Mouse (Mus musculus) bone marrow macrophage, adult 2 months (primary cell): ENCODE data around the gene Vti1a. TPM values are rescaled to one million over a fixed set of nuclear protein-coding genes. Genes with fewer than 3 reads are reported as not detected.

Experiments
- H3K27ac ChIP-seq: 2 replicates; pipeline ENCODE4 v1.5.1; 2012; ENCODE audit warnings: low read depth, low read length; ENCODE audit not compliant: insufficient read depth
- H3K4me1 ChIP-seq: 2 replicates; pipeline ENCODE4 v1.6.1; 2012; ENCODE audit warnings: low read length; ENCODE audit not compliant: control insufficient read depth, insufficient read depth
- H3K4me3 ChIP-seq: 2 replicates; pipeline ENCODE4 v1.5.1; 2012; ENCODE audit warnings: mild to moderate bottlenecking, low read length, moderate library complexity; ENCODE audit not compliant: insufficient read depth
- CTCF ChIP-seq: IDR thresholded peaks from 2 replicates; pipeline ENCODE4 v1.5.1; 2012; ENCODE audit warnings: low read depth, mild to moderate bottlenecking, low read length, moderate library complexity
- POLR2A ChIP-seq: IDR thresholded peaks from 2 replicates; pipeline ENCODE4 v1.6.1; 2012; ENCODE audit warnings: mild to moderate bottlenecking, low read depth, low read length, borderline replicate concordance
- polyA plus RNA-seq: library from polyadenylated mRNA; stranded (reverse); fragments of >200 nt; gene quantifications from 2 replicates; pipeline ENCODE4 v1.2.4, GENCODE M21; 2012; ENCODE audit not compliant: missing spikeins, insufficient read depth, insufficient read length

Vti1a gene
- polyA plus RNA-seq, 1 experiment, result 31.7 TPM

GRCm38 (mm10) chr19:55587638-55588421 is 271.7 kb downstream of the Vti1a start:
- TF ChIP-seq CTCF (no peak), POLR2A (no peak)
- peaks cover 16% of the 10 kb centered on the region for H3K4me1 ChIP-seq
- no peak overlapping the region for H3K4me3 ChIP-seq
- no peak overlapping the region for H3K27ac ChIP-seq

- TF ChIP-seq CTCF (no peak), POLR2A (no peak)
- no peak overlapping the region for H3K27ac ChIP-seq
- peaks cover 16% of the 10 kb centered on the region for H3K4me1 ChIP-seq
- H3K4me3 ChIP-seq, result no peak overlapping the region
Measured at GRCm38 (mm10) chr19:55588948-55589896, 273.1 kb downstream of the Vti1a start.

DNA sequence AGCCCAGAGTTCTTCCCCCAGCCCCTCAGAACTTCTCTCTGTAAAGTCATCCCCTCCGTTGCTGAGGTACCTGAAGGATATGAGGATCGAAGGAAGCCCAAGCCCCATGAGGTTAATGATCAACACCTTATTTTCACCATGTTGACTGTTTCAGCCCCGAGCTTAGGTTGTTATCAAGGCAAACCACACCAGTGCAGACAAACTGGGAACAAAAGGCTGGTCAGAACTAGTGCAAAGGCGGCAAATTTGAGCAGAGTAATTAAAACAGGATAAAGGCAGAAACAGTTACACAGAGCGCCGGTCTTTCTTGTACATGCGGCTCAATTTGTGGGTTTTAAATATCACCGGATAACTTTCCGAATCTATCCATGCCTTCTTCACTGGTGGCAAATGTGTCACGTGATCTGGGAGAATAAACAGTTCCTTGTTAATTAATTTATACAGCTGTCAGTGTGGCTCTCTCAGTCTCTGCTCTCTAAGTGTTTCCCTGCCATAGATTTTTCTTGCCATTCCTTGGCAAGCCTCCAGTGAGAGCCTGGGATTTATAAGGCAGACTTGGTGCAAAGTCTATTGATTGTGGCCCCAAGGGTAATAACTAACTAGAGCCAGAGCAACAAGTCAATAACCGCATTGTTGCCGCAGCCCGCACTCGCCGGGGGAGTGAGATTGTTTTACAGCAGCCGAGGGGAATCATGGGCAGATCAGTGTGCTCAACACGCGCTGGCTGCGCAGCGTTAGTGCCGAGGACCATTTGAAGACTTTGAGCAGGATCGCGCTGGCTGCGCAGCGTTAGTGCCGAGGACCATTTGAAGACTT is 277.0 kb downstream of the Vti1a start:
- H3K27ac ChIP-seq, result no peak overlapping the region
- TF ChIP-seq CTCF (no peak), POLR2A (no peak)
- H3K4me3 ChIP-seq, result no peak overlapping the region
- no peaks in the 10 kb centered on the region for H3K4me1 ChIP-seq

DNA sequence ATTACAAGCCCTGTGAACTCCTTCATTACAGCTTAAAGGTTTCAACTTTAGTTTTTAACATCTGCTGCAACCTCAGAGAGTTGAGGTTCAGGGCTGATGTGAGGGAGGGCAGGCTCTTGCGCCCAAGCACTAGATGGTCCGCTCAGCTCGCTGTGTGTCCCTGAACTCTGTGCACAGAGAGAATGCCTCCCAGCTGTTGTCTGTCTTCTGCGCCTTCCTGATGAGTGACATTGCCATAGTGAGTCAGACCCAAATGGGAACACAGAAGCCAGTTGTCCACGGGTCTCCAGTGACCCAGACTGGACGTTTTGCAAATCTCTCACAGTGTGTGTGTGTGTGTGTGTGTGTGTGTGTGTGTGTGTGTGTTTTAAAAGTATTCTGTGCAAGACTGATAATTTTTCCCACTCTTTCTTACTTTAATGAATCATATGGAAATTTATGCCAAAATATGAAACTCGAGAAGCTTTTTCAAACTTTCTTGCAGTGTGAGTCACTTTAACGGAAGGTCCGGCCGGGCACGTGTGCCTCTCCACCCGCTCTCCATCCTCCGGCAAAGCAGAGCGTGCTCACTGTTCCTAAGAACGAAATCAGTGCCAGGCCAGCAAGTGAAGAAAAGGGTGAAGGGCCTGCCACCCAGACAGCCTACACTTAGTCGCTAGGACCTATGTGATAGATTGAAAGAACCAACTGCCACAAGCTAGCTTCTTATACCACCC is 277.8 kb downstream of the Vti1a start:
- no peak for TF ChIP-seq POLR2A
- TF ChIP-seq CTCF, result no peak
- Histone ChIP-seq H3K27ac (no peak overlapping the region), H3K4me1 (no peaks in the 10 kb centered on the region), H3K4me3 (no peak overlapping the region)

DNA sequence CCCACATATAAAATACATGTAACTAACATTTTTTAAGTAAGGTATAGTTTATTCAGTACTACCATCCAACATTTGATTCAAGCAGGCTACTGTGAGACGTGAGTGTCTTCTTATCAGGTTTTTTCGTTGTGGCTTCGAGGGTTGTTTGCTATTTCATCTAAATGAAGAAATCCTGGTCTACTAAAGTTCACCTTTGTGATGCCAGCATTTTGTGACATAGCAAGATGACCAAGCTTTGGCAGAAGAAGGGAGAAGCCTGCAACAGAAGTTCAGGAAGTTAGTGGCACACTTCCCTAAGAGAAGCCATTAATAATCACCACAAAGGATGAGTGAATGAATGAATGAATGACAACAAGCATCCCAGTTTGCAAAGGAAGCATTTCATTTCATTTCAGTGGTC is 278.4 kb downstream of the Vti1a start:
- Histone ChIP-seq H3K4me1 (no peaks in the 10 kb centered on the region), H3K27ac (no peak overlapping the region), H3K4me3 (no peak overlapping the region)
- TF ChIP-seq CTCF, result no peak
- no peak for TF ChIP-seq POLR2A

DNA sequence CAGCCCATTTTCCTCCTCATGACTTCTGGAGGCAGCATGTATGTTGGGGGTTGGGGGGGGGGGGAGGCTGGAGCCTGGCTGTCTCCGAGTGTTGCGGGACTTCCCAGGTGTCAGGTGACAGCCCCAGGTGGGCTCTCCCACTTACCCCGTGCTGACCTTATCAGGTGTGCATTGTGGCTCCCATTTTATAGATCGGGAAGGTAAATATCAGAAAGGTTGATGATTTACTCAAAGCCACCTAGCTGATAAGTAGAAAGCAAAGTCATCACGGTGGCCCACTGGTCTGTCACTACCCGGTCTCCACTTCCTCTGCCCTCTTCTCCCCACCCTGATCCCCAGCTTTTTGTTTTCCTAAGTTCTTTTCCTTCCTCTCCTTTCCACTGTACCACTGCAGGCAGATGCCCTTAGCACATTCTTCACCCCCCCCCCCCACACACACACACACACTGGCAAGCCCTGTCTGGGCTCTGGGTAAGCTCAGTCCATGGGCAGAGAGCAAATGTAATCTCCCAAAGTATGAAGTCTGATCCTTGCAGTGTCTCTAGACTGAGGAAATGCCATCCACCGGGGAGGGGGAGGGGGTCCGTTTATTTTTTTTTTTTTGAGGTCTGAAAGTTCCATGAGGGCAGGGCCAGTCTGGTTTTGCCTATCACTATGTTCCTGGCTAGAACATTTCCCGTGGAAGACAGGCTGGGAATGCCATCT is 280.0 kb downstream of the Vti1a start:
- Histone ChIP-seq H3K27ac (no peak overlapping the region), H3K4me3 (no peak overlapping the region), H3K4me1 (no peaks in the 10 kb centered on the region)
- TF ChIP-seq CTCF, result no peak
- TF ChIP-seq POLR2A, result no peak

GRCm38 (mm10) chr19:55596804-55597203 is 280.7 kb downstream of the Vti1a start:
- no peak for TF ChIP-seq CTCF
- no peak for TF ChIP-seq POLR2A
- Histone ChIP-seq H3K4me3 (no peak overlapping the region), H3K27ac (no peak overlapping the region), H3K4me1 (no peaks in the 10 kb centered on the region)

GRCm38 (mm10) chr19:55597296-55597695 is 281.2 kb downstream of the Vti1a start:
- H3K4me3 ChIP-seq, result no peak overlapping the region
- TF ChIP-seq CTCF (no peak), POLR2A (no peak)
- no peak overlapping the region for H3K27ac ChIP-seq
- H3K4me1 ChIP-seq, result no peaks in the 10 kb centered on the region

- TF ChIP-seq POLR2A (no peak), CTCF (no peak)
- H3K4me1 ChIP-seq, result no peaks in the 10 kb centered on the region
Measured at GRCm38 (mm10) chr19:55597951-55598350, 281.9 kb downstream of the Vti1a start.

More at GRCm38 (mm10) chr19:55597951-55598350, 281.9 kb downstream of the Vti1a start:
- H3K4me3 ChIP-seq, result no peak overlapping the region
- H3K27ac ChIP-seq, result no peak overlapping the region
